Mouse (Mus musculus) NIH3T3 (cell line): ENCODE data around the gene Kcnk18.

Experiments used
- DNase-seq: peaks from one replicate; pipeline ENCODE4 v3.0.0-alpha.2; 2012; ENCODE audit warnings: low read depth

Gene Kcnk18

DNA sequence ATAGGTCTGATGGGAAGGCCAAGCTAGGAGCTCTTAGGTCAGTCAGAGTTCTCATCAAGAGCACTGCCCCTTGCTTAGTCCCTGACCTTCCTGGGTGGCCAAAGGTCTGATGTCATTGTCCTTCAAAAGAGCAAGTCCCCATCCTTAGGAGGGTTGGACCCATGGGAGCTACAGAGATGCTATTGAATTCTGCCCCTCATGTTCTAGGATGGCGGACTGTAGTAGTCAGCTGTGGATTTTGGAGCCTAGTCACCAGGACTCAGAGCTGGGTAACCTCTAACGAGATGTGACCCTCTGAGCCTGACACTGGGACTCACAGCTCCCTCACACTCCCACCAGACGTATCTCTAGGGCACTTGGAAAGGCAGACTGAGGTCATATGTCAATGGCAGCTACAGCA is 9.4 kb downstream of the Kcnk18 start:
- DNase-seq: no peak

DNA sequence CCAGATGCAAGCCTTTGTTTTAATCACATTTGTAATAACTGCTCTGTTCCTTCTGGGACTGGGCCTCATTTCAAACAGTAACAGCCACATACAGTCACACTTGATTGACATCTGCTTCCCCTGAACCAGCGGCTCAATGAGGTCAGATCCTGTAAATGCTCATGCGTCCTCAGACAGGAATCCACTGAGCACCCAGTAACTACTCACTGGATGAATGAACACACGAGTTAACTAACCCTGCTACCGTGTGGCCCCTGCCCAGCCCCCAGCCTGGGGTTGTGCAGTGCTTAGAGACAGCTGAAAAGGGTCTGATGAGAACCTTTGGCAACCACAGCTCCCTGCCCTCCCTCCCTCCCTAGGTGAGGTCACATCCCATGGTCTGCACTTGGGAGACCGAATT is 13.8 kb downstream of the Kcnk18 start:
- no peak for DNase-seq

DNA sequence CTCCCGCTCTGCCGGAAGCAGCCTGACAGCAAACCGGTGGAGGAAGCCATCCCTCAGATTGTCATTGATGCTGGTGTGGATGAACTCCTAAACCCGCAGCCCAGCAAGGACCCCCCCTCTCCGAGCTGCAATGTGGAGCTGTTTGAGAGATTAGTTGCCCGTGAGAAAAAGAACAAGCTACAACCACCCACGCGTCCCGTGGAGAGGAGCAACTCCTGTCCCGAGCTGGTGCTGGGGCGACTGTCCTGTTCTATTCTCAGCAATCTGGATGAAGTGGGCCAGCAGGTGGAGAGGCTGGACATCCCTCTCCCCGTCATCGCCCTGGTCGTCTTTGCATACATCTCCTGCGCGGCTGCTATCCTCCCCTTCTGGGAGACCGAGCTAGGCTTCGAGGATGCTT is 16.0 kb downstream of the Kcnk18 start:
- no peak for DNase-seq

DNA sequence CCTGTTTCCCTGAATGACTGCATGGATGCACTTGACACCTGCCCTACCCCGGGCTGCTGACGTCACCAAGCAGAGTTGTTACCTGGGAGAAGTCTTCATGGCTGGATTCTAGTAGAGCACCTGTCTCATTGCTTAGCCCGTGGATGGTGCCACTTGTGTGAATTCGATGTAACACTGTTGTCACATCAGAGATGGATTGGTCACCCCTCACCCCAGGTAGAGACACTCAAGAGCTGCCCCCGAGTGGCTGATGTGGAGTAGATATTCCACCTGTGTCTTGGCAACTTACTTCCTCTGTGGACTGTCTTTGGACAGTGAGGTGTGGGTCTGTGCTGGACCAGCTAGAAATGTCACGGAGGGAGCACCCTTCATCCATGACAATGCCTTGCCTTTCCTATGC is 17.0 kb downstream of the Kcnk18 start:
- no peak for DNase-seq

DNA sequence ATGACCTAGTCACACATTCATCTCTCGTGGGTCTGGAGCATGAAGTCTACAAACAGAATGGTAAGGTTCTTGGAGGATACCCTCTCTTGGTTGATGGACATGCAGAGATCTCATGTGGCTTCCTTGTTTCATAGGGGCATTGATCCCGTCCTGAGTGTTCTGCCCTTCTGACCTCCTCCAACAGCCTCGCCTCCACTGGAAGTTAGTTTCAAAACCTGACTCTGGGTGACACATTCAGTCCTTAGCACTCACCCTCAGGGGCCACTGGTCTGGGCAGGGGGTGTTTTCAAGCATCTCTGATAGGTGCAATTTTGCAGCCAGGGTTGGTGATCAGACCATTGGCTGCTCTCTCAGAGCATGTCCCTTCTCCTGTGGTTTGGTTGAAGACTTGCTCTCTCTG is 19.6 kb downstream of the Kcnk18 start:
- no peak for DNase-seq

DNA sequence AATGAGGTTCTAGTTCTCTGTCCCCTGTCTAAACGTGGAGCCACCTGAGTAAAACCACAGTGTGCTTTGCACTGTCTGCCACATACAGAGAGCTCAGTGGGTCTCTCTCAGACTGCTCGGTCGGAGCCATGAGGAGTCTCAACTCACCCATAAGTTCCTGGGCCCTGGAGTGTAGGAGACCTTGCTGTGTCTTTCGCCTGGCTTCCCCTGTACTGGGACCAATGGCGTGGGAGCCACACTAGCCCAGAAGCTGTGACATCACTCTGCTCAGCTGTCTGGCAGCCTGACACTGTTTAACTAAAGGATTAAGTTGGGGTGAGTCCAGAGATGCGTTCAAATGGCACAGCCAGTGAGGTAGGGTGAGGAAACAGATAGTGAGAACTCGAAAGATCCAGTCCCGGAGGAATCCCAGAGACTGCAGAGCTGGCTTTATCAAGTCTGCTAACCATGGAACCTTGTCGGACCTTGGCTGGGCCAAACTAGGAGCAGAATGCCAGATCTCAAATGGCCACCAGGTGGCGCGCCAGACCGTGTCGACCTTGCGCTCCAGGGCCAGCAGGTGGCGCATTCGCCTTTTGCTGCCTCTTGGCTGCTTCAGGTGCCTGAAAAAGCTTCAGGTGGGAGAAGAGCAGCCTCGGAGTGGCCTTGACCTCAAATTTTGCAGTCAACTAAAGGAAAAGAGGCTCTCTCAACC is 20.3 kb downstream of the Kcnk18 start:
- DNase-seq: peak; percentile 94

DNA sequence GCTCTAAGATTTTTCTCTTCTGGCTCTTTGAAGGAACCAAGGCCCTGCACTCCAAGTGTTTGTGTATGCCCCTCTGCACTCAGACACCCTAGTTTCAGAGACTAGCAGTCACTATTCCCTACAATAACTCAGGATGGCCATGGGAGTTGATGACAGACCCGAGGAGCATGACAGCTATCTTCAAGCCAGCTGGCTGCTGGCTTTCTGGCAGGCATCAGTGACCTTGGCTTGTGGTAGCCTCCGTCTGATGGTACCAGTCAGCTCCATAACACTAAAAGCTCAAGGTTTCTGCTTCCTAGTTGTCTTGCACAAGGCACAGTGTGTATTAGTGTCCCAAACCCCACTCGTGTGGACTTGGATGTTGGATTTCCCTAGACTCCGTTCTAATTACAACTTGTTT is 23.0 kb downstream of the Kcnk18 start:
- DNase-seq: no peak

DNA sequence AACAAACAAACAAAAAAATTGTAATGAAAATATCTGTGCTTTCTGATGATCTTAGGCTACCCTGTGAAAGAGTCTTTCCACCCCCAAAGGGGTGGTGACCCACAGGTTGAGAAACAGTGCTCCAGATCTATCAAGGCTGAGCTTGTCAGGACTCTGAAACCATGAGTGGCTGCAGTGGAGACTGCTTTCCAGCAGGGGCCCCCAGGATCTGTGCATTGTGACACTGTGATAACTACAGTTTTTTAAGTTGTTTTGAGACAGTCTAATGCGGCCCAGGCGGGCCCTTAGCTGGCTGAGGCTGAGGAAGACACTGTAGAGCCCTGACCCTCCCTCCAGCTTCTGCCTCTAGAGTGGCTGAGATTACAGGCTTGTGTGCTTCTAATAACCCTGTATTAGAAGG is 24.0 kb downstream of the Kcnk18 start:
- DNase-seq: peak; percentile 39

DNA sequence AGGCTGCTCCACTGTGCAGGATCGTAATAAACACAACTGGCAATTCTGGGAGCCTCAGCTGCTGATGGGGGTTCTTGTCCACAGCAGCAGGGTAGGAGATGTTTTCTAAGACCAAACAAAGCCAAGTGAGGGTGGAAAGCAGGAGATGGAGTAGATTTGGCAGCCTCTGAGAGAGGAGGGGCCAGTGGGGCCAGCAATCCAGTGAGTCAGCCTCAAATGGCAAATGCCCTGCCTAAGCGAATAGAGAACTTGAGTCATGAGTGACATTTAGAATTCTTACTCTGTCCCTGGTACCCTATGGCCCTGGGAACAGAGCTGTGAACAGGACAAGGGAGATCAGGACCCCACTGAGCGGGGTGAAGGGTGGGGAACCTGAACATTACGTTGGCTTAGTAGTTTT is 29.1 kb downstream of the Kcnk18 start:
- peak; percentile 76 for DNase-seq

DNA sequence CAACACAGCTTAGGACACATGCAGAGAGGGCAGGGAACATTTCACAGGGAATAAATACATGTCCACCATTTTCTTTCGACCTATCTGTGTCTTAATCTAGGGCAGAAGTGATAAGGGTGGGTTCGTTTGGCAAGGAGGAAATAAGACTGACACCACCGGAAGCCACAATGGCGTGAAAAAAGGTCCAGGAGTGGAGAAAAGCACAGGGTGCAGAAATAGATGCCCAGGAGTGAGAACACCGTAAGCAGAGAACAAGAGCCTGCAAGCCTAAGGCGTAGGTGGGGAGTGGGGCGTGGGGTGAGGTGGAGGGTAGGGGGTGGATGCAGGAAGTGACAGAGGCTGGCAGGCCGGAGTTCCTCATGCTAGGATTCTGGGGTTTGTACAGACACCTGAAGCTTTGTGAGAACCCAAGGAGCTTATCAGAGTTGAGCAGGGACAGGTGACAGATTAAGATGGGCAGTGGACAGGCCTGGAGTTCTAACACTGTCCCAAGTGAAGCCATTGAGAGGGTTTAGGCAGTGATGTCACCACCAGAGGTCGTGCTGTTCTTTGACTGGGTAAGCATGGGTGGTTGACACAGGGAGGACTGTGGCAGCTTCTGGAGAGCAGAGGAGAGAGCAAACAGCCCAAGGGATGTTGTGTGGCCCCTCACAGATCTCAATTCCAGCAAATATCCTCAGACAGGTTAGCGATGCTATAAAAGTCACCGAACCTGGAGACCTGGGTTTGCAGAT is 29.7 kb downstream of the Kcnk18 start:
- no peak for DNase-seq

DNA sequence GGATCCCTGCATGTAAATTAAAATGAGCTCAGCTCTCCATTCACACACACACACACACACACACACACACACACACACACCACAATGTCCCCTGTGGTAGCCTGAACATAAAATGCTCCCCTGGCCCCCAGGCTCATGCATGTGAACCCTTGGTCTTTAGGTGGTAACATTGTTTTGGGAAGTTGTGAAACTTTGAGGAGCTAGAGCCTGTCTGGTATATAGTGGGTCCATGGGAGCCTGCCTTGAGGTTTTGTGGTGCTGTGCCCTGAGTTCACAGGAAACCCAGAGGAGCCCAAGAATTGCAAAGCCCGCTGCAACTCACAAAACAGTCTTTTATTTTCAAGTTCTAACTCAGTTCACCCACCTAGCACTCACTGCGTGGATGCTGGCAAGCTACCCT is 33.6 kb downstream of the Kcnk18 start:
- no peak for DNase-seq

DNA sequence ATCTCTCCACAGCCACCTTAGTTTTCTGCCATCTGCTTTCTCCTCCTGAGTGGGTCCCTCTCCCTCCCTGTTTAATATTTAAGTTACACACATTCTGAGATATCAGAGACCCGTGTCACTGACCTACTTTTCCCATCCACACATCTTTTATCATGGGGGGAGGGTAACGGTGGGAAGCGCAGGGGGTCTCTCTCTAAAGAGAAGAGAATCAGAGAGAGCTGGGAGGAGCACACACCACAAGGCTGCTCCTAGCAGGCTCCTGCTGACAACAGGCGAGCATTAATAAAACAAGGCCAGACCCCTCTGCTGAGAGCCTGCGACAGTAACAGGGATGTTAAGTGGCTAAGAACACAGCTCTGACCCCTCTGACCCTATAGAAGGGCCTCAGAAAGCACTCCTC is 40.6 kb downstream of the Kcnk18 start:
- no peak for DNase-seq

DNA sequence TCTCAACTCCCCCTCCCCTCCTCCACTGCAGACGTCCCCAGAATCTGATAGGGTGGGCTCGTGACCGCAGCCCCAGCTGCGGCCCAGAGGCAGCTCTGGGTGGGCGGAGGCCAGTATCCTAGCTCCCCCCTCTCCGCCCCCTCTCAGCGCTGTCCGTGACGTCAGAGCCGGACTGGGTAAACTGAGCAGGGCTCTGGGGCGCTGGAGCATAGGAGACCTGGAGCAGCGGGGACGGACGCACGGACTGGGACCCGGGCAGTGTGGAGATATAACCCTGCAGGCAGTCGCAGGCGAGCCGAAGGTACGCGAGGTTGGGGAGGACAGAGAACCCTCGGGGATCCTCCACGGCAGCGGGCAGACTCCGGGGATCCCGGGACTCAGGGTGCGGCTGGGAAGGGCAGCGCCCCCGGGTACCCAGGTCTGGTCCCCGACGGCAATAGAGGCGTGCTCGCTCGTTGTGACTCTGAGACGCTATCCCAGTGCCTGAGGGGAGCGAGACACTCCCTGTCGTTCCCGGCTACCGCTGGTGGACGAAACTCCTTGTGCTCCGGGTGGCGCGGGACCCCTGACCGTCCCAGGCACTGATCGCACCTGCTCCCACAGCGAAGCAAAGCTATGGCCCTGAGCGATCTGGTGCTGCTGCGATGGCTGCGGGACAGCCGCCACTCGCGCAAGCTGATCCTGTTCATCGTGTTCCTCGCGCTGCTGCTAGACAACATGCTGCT is 41.9 kb downstream of the Kcnk18 start, which contains the start of gene Slc18a2:
Gene Slc18a2, plus strand, starts transcription at position 179 of the 725 bp plus-strand sequence.
- DNase-seq: no peak

DNA sequence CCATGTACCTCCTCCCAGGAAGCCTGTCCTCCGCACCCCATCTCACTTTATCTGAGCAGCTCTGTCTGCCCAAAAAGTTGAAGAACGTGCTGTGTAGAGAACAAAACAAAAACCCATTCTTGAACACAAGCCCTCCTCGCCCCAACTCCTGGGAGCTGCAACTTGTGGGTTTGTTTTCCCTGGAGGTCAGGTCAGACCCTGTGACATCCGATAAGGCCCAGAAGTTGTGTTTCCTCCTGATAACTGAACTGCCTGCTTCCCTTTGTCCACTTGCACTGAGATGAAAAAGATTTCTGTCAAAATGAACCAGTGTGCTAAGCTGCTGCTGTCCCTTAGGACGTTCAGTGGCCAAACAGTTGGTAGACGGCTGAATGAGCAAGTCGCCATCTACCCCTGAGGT is 42.6 kb downstream of the Kcnk18 start:
- no peak for DNase-seq

DNA sequence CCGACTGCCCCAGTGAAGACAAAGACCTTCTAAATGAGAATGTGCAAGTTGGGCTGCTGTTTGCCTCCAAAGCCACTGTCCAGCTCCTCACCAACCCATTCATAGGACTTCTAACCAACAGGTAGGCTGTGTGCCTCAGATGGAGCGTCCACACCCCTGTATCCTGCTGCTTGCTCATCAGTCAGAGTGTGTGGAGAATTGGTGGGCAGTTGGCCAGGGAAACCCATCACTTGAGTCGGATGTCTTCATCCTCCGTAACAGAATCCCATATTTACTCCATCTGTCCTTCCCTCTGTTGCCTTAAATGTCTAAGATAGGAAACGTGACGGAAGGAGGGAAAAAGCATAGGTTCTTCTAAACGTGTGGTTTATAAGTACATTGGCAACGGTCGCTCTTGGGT is 44.2 kb downstream of the Kcnk18 start:
- no peak for DNase-seq

DNA sequence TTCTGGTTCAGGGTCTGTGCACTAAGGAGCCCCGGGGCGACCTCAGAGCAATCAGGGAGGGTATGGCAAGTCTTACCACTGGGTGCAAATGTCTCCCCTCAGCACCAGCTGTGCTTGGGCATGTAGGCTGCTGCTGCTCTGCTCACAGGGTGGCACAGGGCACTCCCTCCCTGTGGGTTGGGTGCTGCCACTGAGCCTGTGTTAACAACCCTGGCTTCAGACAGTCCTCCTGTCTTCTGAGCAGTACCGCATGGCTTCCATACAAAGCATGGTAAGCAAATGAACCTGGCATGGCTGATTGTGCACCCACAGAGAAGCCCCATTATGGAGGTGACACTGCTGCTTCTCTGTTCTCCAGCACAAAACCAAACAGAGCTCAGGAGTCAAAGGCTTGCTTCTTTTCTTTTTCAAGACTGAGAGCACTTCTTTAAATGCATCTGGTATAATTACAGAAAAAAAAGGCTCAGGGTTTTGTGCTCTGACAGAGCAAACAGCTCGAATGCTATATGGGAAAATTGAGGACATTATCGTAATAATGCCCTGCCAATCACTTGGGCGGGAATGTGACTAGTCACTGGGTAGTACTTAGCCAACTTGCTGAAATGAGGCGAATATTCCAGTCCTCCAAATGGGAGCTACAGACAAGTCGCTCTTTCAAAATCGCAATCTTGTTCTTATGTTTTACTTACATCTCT is 46.0 kb downstream of the Kcnk18 start:
- DNase-seq: no peak

DNA sequence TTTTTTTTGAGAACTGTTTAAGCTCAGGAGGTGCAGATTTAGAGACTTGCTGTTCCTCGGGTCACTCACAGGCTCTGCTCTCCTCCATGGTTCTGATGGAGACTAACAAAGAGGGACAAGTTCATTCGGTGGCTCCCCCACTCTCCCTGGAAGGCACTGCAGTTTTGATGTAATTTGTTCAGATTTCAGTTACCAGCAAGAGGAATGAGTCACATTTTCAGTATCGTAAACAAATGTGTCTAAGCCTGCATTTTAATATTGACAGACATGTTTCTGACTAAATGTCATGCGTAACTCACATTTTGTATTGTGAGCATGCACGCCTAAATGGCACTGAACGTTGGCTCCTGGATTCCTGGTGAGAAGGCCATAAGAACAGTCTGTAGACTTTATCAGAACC is 46.9 kb downstream of the Kcnk18 start:
- DNase-seq: peak; percentile 56

DNA sequence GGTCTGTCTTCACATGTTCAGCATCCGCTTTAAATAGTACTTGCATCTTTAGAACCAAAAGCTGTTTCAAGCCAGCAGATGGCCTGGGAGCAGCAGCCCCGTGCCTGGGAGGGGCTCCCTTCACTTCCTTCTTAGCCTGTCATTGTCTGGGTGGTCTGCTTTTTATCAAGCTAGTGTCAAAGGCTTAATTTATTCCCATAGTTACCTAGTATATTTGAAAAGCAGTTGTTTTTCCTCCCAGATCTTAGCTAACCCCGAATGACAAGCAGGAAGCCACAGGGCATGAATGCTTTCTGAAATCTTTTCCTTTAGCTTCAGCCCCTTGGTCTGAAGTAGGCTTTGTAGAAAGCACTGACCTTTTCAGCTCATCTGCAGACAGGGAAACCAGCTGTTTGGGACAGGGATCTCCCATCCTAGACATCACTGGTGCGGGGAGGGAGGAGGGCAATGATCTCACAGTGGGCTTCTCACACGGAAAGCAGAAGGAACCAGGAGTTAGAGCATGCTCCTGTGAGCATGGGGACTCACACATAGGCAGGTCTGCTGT is 48.5 kb downstream of the Kcnk18 start:
- no peak for DNase-seq

DNA sequence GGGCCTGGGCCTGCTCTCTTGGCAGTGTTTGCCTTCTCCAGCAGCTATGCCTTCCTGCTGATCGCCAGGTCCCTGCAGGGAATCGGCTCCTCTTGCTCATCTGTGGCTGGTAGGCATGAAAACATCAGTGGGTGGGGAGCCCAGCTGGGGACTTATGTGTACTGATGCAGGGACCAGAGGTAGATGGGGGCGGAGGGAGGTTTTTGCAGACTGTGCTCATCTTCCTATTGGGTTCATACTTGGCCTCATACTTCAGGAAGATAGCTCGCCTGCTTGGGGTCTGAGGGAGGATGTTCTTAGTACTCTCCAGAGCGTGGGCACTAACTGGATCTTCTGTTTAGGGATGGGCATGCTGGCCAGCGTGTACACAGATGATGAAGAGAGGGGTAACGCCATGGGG is 54.2 kb downstream of the Kcnk18 start:
- DNase-seq: no peak

DNA sequence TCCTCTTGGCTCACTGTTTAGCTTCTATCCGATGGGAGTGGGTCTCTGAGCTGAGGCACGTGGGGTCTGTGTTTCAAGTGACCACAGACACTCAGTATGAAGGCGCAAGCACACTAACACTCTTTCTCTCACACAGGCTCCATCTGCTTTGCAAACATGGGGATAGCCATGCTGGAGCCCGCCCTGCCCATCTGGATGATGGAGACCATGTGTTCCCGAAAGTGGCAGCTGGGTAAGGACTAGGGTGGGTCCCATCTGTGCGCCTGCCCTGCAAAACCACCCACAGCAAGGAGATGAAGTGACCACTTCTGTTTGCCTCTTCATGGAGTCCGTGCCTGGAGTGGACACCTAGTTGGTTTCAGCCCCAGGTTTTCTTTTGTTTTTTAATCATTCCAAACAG is 57.3 kb downstream of the Kcnk18 start:
- DNase-seq: no peak

DNA sequence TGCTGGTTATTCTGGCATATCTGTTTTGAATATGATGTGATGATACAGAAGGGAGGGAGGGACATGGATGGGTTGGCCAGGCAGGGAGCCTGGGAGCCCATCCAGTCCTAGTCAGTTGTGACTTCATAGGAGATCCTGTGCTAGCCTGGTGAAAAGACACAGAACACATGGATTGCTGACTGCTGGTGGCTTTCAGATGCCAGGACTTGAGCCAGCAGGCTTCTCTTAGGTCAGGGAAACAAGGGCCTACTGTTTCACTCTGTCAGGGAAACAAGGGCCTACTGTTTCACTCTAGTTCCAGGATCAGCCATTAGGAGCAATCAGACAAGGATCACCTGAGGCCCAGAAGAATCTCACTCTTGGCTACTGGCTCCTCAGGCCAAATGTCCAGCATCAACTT is 61.8 kb downstream of the Kcnk18 start:
- DNase-seq: no peak

DNA sequence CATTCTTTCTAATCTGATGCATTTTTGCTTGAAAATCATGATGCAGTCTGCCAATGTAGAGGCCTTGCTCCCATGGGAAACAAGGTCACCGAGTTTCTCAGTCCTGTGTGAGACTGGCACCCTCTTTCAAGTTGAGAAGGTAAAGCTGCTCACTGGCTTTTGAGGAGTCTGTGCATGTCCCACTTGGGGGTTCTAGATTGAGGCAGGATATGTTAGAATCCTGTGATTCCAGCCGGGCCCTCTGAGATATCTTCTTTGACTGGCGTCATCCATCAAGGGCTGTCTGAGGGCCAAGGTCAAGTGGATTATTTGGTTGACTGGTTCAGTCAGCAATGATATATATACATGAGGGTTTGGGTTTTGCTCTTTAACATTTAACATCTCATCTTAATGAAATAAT is 63.0 kb downstream of the Kcnk18 start:
- no peak for DNase-seq
